Mouse (Mus musculus) stomach, postnatal 0 days (tissue): ENCODE results near the gene Hspg2. TPM values are rescaled to one million over a fixed set of nuclear protein-coding genes. Genes with fewer than 3 reads are reported as not detected.

ENCODE experiments used
- ATAC-seq: fragments of 200-750 bp; cut with Nextera tagmentation; 2 replicates; pipeline ENCODE4 v1.8.0; 2017; ENCODE audit not compliant: low FRiP score, low TSS enrichment
- DNase-seq: peaks from one replicate; pipeline ENCODE4 v3.0.0-alpha.2; 2016; ENCODE audit warnings: low spot score
- H3K27ac ChIP-seq: fragments of 300-500 bp; sonication (generic); replicated peaks from 2 replicates; pipeline ENCODE4 v1.5.1; 2014; ENCODE audit warnings: mild to moderate bottlenecking, control low read depth
- H3K27me3 ChIP-seq: fragments of 300-500 bp; sonication (generic); 2 replicates; pipeline ENCODE4 v1.6.1; 2014; ENCODE audit warnings: low read length; ENCODE audit not compliant: control insufficient read depth, insufficient read depth
- H3K36me3 ChIP-seq: fragments of 300-500 bp; sonication (generic); 2 replicates; pipeline ENCODE4 v1.6.1; 2014; ENCODE audit warnings: low read length, mixed read lengths; ENCODE audit not compliant: control insufficient read depth, insufficient read depth
- H3K4me1 ChIP-seq: fragments of 300-500 bp; sonication (generic); replicated peaks from 2 replicates; pipeline ENCODE4 v1.6.1; 2014; ENCODE audit warnings: antibody characterized with exemption; ENCODE audit not compliant: control insufficient read depth, insufficient read depth
- H3K4me2 ChIP-seq: fragments of 300-500 bp; sonication (generic); replicated peaks from 2 replicates; pipeline ENCODE4 v1.6.1; 2014; ENCODE audit warnings: low read depth, mild to moderate bottlenecking, control low read depth, moderate library complexity
- H3K4me3 ChIP-seq: fragments of 300-500 bp; sonication (generic); 2 replicates; pipeline ENCODE4 v1.5.1; 2014; ENCODE audit warnings: low read depth, low read length, control low read depth
- H3K9ac ChIP-seq: fragments of 300-500 bp; sonication (generic); 2 replicates; pipeline ENCODE4 v1.6.1; 2014; ENCODE audit warnings: mild to moderate bottlenecking, low read length, control low read depth, mixed read lengths
- H3K9me3 ChIP-seq: fragments of 300-500 bp; sonication (generic); 2 replicates; pipeline ENCODE4 v1.6.1; 2016; ENCODE audit warnings: low read length; ENCODE audit not compliant: control insufficient read depth
- CTCF ChIP-seq: IDR thresholded peaks from 2 replicates; pipeline ENCODE4 v1.5.1; 2016; ENCODE audit warnings: antibody characterized with exemption, low read depth, mild to moderate bottlenecking, moderate library complexity
- EP300 ChIP-seq: optimal IDR thresholded peaks from 2 replicates; pipeline ENCODE3; 2016; ENCODE audit warnings: antibody characterized with exemption
- WGBS: fragments of 180-500 bp; shearing (Covaris S2); extraction: QIAGEN DNeasy Blood & Tissue Kit; methylation state at CpG from one replicate; pipeline ENCODE4 v1.1.7; 2014; 5-methylcytosine and 5-hydroxymethylcytosine counted together
- microRNA-seq: library from miRNA; unstranded; fragments of <30 nt; microRNA quantifications from one replicate; pipeline ENCODE4, GENCODE M21; 2016
- polyA plus RNA-seq: library from polyadenylated mRNA; unstranded; fragments of >200 nt; fragmentation: Nextera tagmentation; extraction: Ambion mirVana; gene quantifications from 2 replicates; pipeline ENCODE4 v1.2.1, GENCODE M21; 2015

Hspg2 gene
- polyA plus RNA-seq, 1 experiment from 2014 or later, result 16.0 TPM

DNA sequence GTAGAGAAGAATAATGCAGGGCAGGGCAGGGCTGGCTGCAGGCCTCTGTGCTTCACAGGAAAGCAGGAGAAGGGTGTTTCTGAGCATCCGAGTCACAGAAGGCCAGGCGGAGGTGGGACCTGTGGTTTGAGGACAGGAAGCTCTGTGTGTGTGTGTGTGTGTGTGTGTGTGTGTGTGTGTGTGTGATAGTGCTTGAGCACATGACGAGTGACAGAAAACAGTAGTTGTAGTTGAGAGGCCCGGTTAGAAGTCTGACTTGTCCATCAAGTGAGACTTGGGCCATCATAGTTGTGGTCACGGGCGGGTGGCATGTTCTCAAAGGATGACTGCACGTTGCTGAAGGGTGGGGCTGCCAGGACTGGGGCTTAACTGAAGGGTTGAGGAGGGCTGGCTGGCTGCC lies 141.1 kb downstream of the Hspg2 start:
- H3K4me1 ChIP-seq, result no peaks in the 10 kb centered on the region
- peaks cover 44% of the 10 kb centered on the region for H3K36me3 ChIP-seq
- H3K4me3 ChIP-seq, result no peak overlapping the region
- no peaks in the 10 kb centered on the region for H3K9me3 ChIP-seq
- no peak overlapping the region for H3K9ac ChIP-seq
- no peaks in the 10 kb centered on the region for H3K27me3 ChIP-seq
- ATAC-seq (0 out of 2 replicates have a peak, but pooled peaks have one; percentile 15), DNase-seq (no peak)
- no peak overlapping the region for H3K27ac ChIP-seq
- no peak for TF ChIP-seq EP300
- TF ChIP-seq CTCF, result no peak
- WGBS, result 44% methylated on average over 7 of the region's 7 CpGs
- H3K4me2 ChIP-seq, result no peak overlapping the region

DNA sequence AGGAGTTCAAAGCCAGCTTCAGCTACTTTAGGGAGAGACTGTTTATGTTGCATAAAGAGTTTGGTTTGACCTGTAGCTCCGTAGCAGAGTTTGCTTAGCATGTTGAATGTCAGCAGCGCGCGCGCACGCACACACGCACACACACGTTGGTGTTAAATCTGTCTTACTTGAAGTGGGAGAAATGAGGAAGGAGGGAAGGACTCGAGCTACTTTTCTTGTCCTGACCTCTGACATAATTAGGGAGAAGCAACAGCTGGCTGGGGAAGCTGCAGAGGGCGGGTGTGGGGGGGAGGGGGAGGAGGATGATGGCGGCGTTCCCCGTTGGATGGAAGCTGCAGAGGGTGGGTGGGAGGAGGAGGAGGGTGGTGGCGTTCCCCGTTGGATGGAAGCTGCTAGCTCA lies 141.7 kb downstream of the Hspg2 start:
- no peak overlapping the region for H3K9ac ChIP-seq
- WGBS, result 50% methylated on average over 15 of the region's 15 CpGs
- H3K36me3 ChIP-seq, result peaks cover 45% of the 10 kb centered on the region
- H3K4me3 ChIP-seq, result no peak overlapping the region
- H3K4me1 ChIP-seq, result no peaks in the 10 kb centered on the region
- no peak overlapping the region for H3K4me2 ChIP-seq
- no peaks in the 10 kb centered on the region for H3K9me3 ChIP-seq
- TF ChIP-seq EP300 (no peak), CTCF (no peak)
- no peaks in the 10 kb centered on the region for H3K27me3 ChIP-seq
- DNase-seq (no peak), ATAC-seq (no peak)
- H3K27ac ChIP-seq, result no peak overlapping the region

Small RNA genes within 50 kb of the gene (microRNA-seq; reads per million reads assigned to microRNA genes)
- not detected for gene Mir7018

Other genes starting within 250 kb of the Hspg2 start
- gene Wnt4, start 191.3 kb upstream of the Hspg2 start, polyA plus RNA-seq, result 45.3 and 59.7 TPM in 2 replicates
- gene Cdc42, start 111.0 kb upstream of the Hspg2 start, polyA plus RNA-seq, result 445 and 456 TPM in 2 replicates
- not detected in 2 replicates for gene Cela3a, start 59.0 kb upstream of the Hspg2 start, polyA plus RNA-seq
- gene Cela3b, start 38.2 kb upstream of the Hspg2 start, polyA plus RNA-seq, result 4.1 and 4.8 TPM in 2 replicates
- gene 1700013G24Rik, start 15.5 kb upstream of the Hspg2 start, polyA plus RNA-seq, result not detected in 2 replicates
- not detected in 2 replicates for gene Ldlrad2, start 105.8 kb downstream of the Hspg2 start, polyA plus RNA-seq
- gene Usp48, start 125.0 kb downstream of the Hspg2 start, polyA plus RNA-seq, result 30.0 and 35.4 TPM in 2 replicates
- 70.1 and 73.0 TPM in 2 replicates for gene Rap1gap, start 196.0 kb downstream of the Hspg2 start, polyA plus RNA-seq